In the genomic region with DNA sequence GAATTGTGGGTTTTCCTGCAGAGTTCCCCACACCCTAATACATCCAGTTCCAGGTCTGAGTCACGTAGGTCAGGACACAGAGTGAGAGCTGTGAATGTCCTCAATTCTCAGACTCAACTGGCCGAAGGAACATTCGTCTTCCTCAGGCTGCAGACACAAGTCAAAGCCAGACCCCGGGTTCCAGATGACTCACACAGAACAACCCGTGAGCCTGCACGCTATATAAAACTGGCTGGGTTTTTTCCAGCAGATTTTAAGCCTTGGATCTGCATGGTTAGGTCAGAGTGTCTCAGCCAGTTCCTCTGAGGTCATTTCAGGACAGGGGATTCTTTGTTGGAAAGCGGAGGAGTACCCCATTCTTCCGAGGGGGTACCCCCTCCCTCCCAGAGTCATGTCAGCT, we compare ENCODE assay signal across 11 mouse cellular contexts.
A peak's percentile ranks its signal among the peaks of the same experiment; 100 is the strongest.
DNase-seq lines count a peak whose midpoint lies in the region; TF ChIP-seq lines count a peak whose summit lies in the region.
"Had no signal": no experiment of that assay in that cellular context is flagged by ENCODE, and none has a peak within 500 bp of the region (broad histone marks: within the 10 kb centered on the region; RNA-seq: fewer than 3 reads in every experiment).

No protein-coding gene starts in this region.

- TF ChIP-seq CTCF in kidney, adult 2 months (conservative IDR thresholded peaks at IDR 0.05; ENCODE audit: insufficient read depth, insufficient read length, low read depth, low read length) = no peak
- TF ChIP-seq CTCF in testis, adult 2 months (IDR thresholded peaks at IDR 0.05; ENCODE audit: control insufficient read depth, insufficient read depth, insufficient replicate concordance, low read depth, low read length) = no peak
- no peak for TF ChIP-seq CTCF in cerebellum, adult 2 months (IDR thresholded peaks at IDR 0.05; ENCODE audit: borderline replicate concordance, insufficient read depth, low read depth, low read length)

- TF ChIP-seq POLR2A in kidney, adult 2 months (IDR thresholded peaks at IDR 0.05; ENCODE audit: low read depth, low read length) = no peak
- no peak for TF ChIP-seq POLR2A in testis, adult 2 months (IDR thresholded peaks at IDR 0.05; ENCODE audit: control insufficient read depth, low read depth, low read length)
- no peak for TF ChIP-seq POLR2A in cerebellum, adult 2 months (IDR thresholded peaks at IDR 0.05; ENCODE audit: borderline replicate concordance, insufficient read depth, low read length)

- no peak overlapping the region for H3K4me3 ChIP-seq in kidney, adult 2 months (ENCODE audit: insufficient read depth, low read depth, low read length)
- peak overlapping the region; percentile 77 for H3K4me3 ChIP-seq in testis, adult 2 months (ENCODE audit: control insufficient read depth, low read depth, low read length)
- H3K4me3 ChIP-seq in cerebellum, adult 2 months (replicated peaks; ENCODE audit: insufficient read depth, low read depth, low read length) = no peak overlapping the region

- peak; percentile 9 for DNase-seq in kidney, adult 2 months
- DNase-seq in kidney, postnatal 10 days = no peak
- DNase-seq in testis, postnatal 14 days (ENCODE audit: low spot score) = no peak
- peak; percentile 48 for DNase-seq in fibroblast of lung, adult 2 months (ENCODE audit: low read depth)
- DNase-seq in right cerebral cortex, postnatal 10 days (ENCODE audit: low spot score in 2 of 2) = no peak
- DNase-seq in cerebellum, adult 2 months = no peak
- DNase-seq: thymus, adult 2 months had no signal

- H3K27ac ChIP-seq in kidney, adult 2 months (ENCODE audit: insufficient read depth, low read depth, low read length) = no peak overlapping the region
- peak overlapping the region; percentile 66 for H3K27ac ChIP-seq in testis, adult 2 months (ENCODE audit: control insufficient read depth, insufficient read depth, low read depth, low read length)
- no peak overlapping the region for H3K27ac ChIP-seq in cerebellum, adult 2 months (ENCODE audit: insufficient read depth, low read length)
- H3K27ac ChIP-seq: heart, embryonic 15.5 days; liver, embryonic 14.5 days had no signal

- 44% methylated on average over 8 of the region's 8 CpGs for WGBS in kidney, adult 2 months
- WGBS in cerebellum, adult 2 months = 29% methylated on average over 8 of the region's 8 CpGs

- H3K27me3 ChIP-seq in kidney, adult 2 months (replicated peaks; ENCODE audit: control insufficient read depth, insufficient read depth, low read length) = no peaks in the 10 kb centered on the region
- H3K27me3 ChIP-seq in testis, adult 2 months (ENCODE audit: control insufficient read depth, insufficient read depth, low read length) = peaks cover 3% of the 10 kb centered on the region; the same call in 1 of the 2 replicates
- H3K27me3 ChIP-seq in cerebellum, adult 2 months (ENCODE audit: control insufficient read depth, insufficient read depth, low read length) = no peaks in the 10 kb centered on the region; the same call in 1 of the 2 replicates
- H3K27me3 ChIP-seq: heart, embryonic 15.5 days had no signal

- H3K36me3 ChIP-seq in kidney, adult 2 months (ENCODE audit: control insufficient read depth, insufficient read depth, low read length) = no peaks in the 10 kb centered on the region
- no peaks in the 10 kb centered on the region for H3K36me3 ChIP-seq in testis, adult 2 months (ENCODE audit: control insufficient read depth, insufficient read depth, low read length)
- H3K36me3 ChIP-seq: heart, embryonic 15.5 days; midbrain, embryonic 12.5 days had no signal

- no peaks in the 10 kb centered on the region for H3K4me1 ChIP-seq in kidney, adult 2 months (ENCODE audit: control insufficient read depth, insufficient read depth, low read length)
- H3K4me1 ChIP-seq in testis, adult 2 months (ENCODE audit: control insufficient read depth, insufficient read depth, low read length) = peaks cover 10% of the 10 kb centered on the region
- H3K4me1 ChIP-seq in cerebellum, adult 2 months (ENCODE audit: control insufficient read depth, insufficient read depth, low read length) = no peaks in the 10 kb centered on the region

Comparison
In these comparisons a context has a peak if more than half of its experiments do, and no peak if none do; other contexts are left out.
1. DNase-seq: peak in kidney, adult 2 months (single experiment) and fibroblast of lung, adult 2 months (single experiment); none in kidney, postnatal 10 days (single experiment), testis, postnatal 14 days (single experiment), right cerebral cortex, postnatal 10 days (0 of 2) and cerebellum, adult 2 months (0 of 2).